Mouse (Mus musculus): Measurements from ENCODE around the gene Dnase1l2. TPM values are rescaled to one million over a fixed set of nuclear protein-coding genes. Genes with fewer than 3 reads are reported as not detected.
A peak's percentile ranks its signal among the peaks of the same experiment; 100 is the strongest.
"Not testable (repeated sequence)": the region's sequence is repeated elsewhere in the genome, so short reads cannot be mapped to it uniquely, and the experiment has no call there.

The Dnase1l2 gene
- polyA plus RNA-seq, 1 experiment from 2014 or later = 2.3 TPM

- Histone ChIP-seq H3K4me3 (no peak overlapping the region), H3K4me1 (no peaks in the 10 kb centered on the region), H3K9me3 (no peaks in the 10 kb centered on the region), H3K27ac (no peak overlapping the region), H3K36me3 (peaks cover 99% of the 10 kb centered on the region), H3K27me3 (ENCODE audit: insufficient read depth, poor library complexity, severe bottlenecking) (no peaks in the 10 kb centered on the region)
- no peak for DNase-seq (ENCODE audit: low spot score)
- 90% methylated on average over 14 of the region's 14 CpGs for WGBS
These were observed 798 bp downstream of the Dnase1l2 start for GRCm38 (mm10) chr17:24442107-24442506.

- Histone ChIP-seq H3K9me3 (no peaks in the 10 kb centered on the region), H3K27ac (no peak overlapping the region), H3K27me3 (ENCODE audit: insufficient read depth, poor library complexity, severe bottlenecking) (no peaks in the 10 kb centered on the region), H3K36me3 (peaks cover 99% of the 10 kb centered on the region), H3K4me1 (no peaks in the 10 kb centered on the region), H3K4me3 (no peak overlapping the region)
- WGBS = 47% methylated on average over 2 of the region's 2 CpGs
- DNase-seq (ENCODE audit: low spot score) = no peak
These were observed 1.8 kb downstream of the Dnase1l2 start for GRCm38 (mm10) chr17:24441148-24441547.

- Histone ChIP-seq H3K9me3 (no peaks in the 10 kb centered on the region), H3K27ac (no peak overlapping the region), H3K36me3 (peaks cover 99% of the 10 kb centered on the region), H3K27me3 (ENCODE audit: insufficient read depth, poor library complexity, severe bottlenecking) (no peaks in the 10 kb centered on the region), H3K4me1 (no peaks in the 10 kb centered on the region), H3K4me3 (no peak overlapping the region)
- 92% methylated on average over 8 of the region's 8 CpGs for WGBS
- DNase-seq (ENCODE audit: low spot score) = no peak
These were observed 2.5 kb downstream of the Dnase1l2 start for GRCm38 (mm10) chr17:24440377-24440776.

- no peaks in the 10 kb centered on the region for H3K4me1 ChIP-seq
- peaks cover 91% of the 10 kb centered on the region for H3K36me3 ChIP-seq
- no peaks in the 10 kb centered on the region for H3K9me3 ChIP-seq
- no peak overlapping the region for H3K4me3 ChIP-seq
- whole genome bisulfite sequencing = 79% methylated on average over 5 of the region's 5 CpGs
- H3K27ac ChIP-seq = no peak overlapping the region
- DNase-seq (ENCODE audit: low spot score) = no peak
- no peaks in the 10 kb centered on the region for H3K27me3 ChIP-seq (ENCODE audit: insufficient read depth, poor library complexity, severe bottlenecking)
These were observed 5.9 kb downstream of the Dnase1l2 start for GRCm38 (mm10) chr17:24437016-24437415.

- WGBS = 67% methylated on average over 14 of the region's 14 CpGs
- H3K27ac ChIP-seq = peak overlapping the region; percentile 87
These were observed 13.5 kb downstream of the Dnase1l2 start for GRCm38 (mm10) chr17:24429201-24429983.

GRCm38 (mm10) chr17:24427170-24427557 lies 15.7 kb downstream of the Dnase1l2 start:
- Histone ChIP-seq H3K9me3 (no peaks in the 10 kb centered on the region), H3K4me1 (peaks cover 34% of the 10 kb centered on the region), H3K27ac (peak overlapping the region; percentile 100), H3K36me3 (peaks cover 48% of the 10 kb centered on the region), H3K4me3 (peak overlapping the region; percentile 89), H3K27me3 (ENCODE audit: insufficient read depth, poor library complexity, severe bottlenecking) (no peaks in the 10 kb centered on the region)
- no peak for DNase-seq (ENCODE audit: low spot score)
- 3% methylated on average over 8 of the region's 8 CpGs for WGBS

More at GRCm38 (mm10) chr17:24429201-24429983, 13.5 kb downstream of the Dnase1l2 start:
- DNase-seq (ENCODE audit: low spot score) = no peak
- H3K36me3 ChIP-seq = peaks cover 42% of the 10 kb centered on the region
- H3K4me3 ChIP-seq = peak overlapping the region; percentile 10; the same call in 1 of the 2 replicates
- H3K4me1 ChIP-seq = peaks cover 34% of the 10 kb centered on the region
- no peaks in the 10 kb centered on the region for H3K9me3 ChIP-seq
- H3K27me3 ChIP-seq (ENCODE audit: insufficient read depth, poor library complexity, severe bottlenecking) = no peaks in the 10 kb centered on the region

- peak; percentile 98 for DNase-seq (ENCODE audit: low spot score)
- Histone ChIP-seq H3K36me3 (peaks cover 49% of the 10 kb centered on the region), H3K9me3 (no peaks in the 10 kb centered on the region), H3K27ac (peak within 1 kb of the TSS; percentile 100), H3K27me3 (ENCODE audit: insufficient read depth, poor library complexity, severe bottlenecking) (no peaks in the 10 kb centered on the region), H3K4me1 (peaks cover 31% of the 10 kb centered on the region), H3K4me3 (peak within 1 kb of the TSS; percentile 89)
- under 1% methylated on average over 48 of the region's 48 CpGs for WGBS
These were observed 16.3 kb downstream of the Dnase1l2 start, which contains the start of gene Eci1 for GRCm38 (mm10) chr17:24426471-24427169. Eci1 (plus strand) TSS chr17:24426641.

- no peak for DNase-seq (ENCODE audit: low spot score)
- WGBS = 87% methylated on average over 7 of the region's 7 CpGs
- Histone ChIP-seq H3K4me3 (peak overlapping the region; percentile 89; the same call in 1 of the 2 replicates), H3K27ac (no peak overlapping the region), H3K27me3 (ENCODE audit: insufficient read depth, poor library complexity, severe bottlenecking) (no peaks in the 10 kb centered on the region), H3K9me3 (no peaks in the 10 kb centered on the region), H3K4me1 (peaks cover 30% of the 10 kb centered on the region), H3K36me3 (peaks cover 54% of the 10 kb centered on the region)
These were observed 17.0 kb downstream of the Dnase1l2 start for GRCm38 (mm10) chr17:24425905-24426304.

GRCm38 (mm10) chr17:24425326-24425725 lies 17.6 kb downstream of the Dnase1l2 start:
- H3K4me3 ChIP-seq; H3K9me3 ChIP-seq; H3K27ac ChIP-seq; DNase-seq (ENCODE audit: low spot score); H3K27me3 ChIP-seq (ENCODE audit: insufficient read depth, poor library complexity, severe bottlenecking): not testable (repeated sequence)
- 92% methylated on average over 6 of the region's 8 CpGs for WGBS
- Histone ChIP-seq H3K4me1 (peaks cover 25% of the 10 kb centered on the region), H3K36me3 (peaks cover 54% of the 10 kb centered on the region)

- Histone ChIP-seq H3K4me3 (no peak overlapping the region), H3K27ac (no peak overlapping the region), H3K9me3 (no peaks in the 10 kb centered on the region), H3K4me1 (peaks cover 16% of the 10 kb centered on the region), H3K36me3 (peaks cover 58% of the 10 kb centered on the region), H3K27me3 (ENCODE audit: insufficient read depth, poor library complexity, severe bottlenecking) (no peaks in the 10 kb centered on the region)
- WGBS = 95% methylated on average over 5 of the region's 5 CpGs
- DNase-seq (ENCODE audit: low spot score) = no peak
These were observed 18.4 kb downstream of the Dnase1l2 start for GRCm38 (mm10) chr17:24424489-24424888.

GRCm38 (mm10) chr17:24423114-24423513 lies 19.8 kb downstream of the Dnase1l2 start:
- peaks cover 9% of the 10 kb centered on the region; the same call in 1 of the 2 replicates for H3K4me1 ChIP-seq
- H3K27ac ChIP-seq = no peak overlapping the region
- peaks cover 72% of the 10 kb centered on the region for H3K36me3 ChIP-seq
- 94% methylated on average over 4 of the region's 4 CpGs for WGBS
- no peaks in the 10 kb centered on the region for H3K9me3 ChIP-seq
- H3K27me3 ChIP-seq (ENCODE audit: insufficient read depth, poor library complexity, severe bottlenecking) = no peaks in the 10 kb centered on the region
- no peak for DNase-seq (ENCODE audit: low spot score)
- no peak overlapping the region for H3K4me3 ChIP-seq

GRCm38 (mm10) chr17:24416051-24416652 lies 26.8 kb downstream of the Dnase1l2 start:
- no peaks in the 10 kb centered on the region for H3K9me3 ChIP-seq
- WGBS = 84% methylated on average over 3 of the region's 3 CpGs
- peaks cover 24% of the 10 kb centered on the region for H3K4me1 ChIP-seq
- no peak for DNase-seq (ENCODE audit: low spot score)
- H3K4me3 ChIP-seq = peak overlapping the region; percentile 85
- no peak overlapping the region for H3K27ac ChIP-seq
- H3K36me3 ChIP-seq = peaks cover 58% of the 10 kb centered on the region
- no peaks in the 10 kb centered on the region for H3K27me3 ChIP-seq (ENCODE audit: insufficient read depth, poor library complexity, severe bottlenecking)

GRCm38 (mm10) chr17:24415011-24415410 lies 27.9 kb downstream of the Dnase1l2 start:
- Histone ChIP-seq H3K9me3 (no peaks in the 10 kb centered on the region), H3K4me3 (peak overlapping the region; percentile 85), H3K27ac (peak overlapping the region; percentile 99), H3K27me3 (ENCODE audit: insufficient read depth, poor library complexity, severe bottlenecking) (no peaks in the 10 kb centered on the region), H3K4me1 (peaks cover 24% of the 10 kb centered on the region), H3K36me3 (peaks cover 54% of the 10 kb centered on the region)
- no peak for DNase-seq (ENCODE audit: low spot score)
- WGBS = under 1% methylated on average over 21 of the region's 21 CpGs

Measured in heart, embryonic 10.5 days (tissue).